Mouse (Mus musculus) liver, embryonic 12.5 days (tissue): ENCODE data around the gene Kalrn. TPM values are rescaled to one million over a fixed set of nuclear protein-coding genes. Genes with fewer than 3 reads are reported as not detected.

Experiments used
- ATAC-seq: fragments of 200-750 bp; cut with Nextera tagmentation; 2 replicates; pipeline ENCODE4 v1.8.0; 2017; ENCODE audit warnings: moderate number of reproducible peaks, mild to moderate bottlenecking, moderate library complexity
- H3K27ac ChIP-seq: fragments of 300-500 bp; sonication (generic); 2 replicates; pipeline ENCODE4 v1.5.1; 2016; ENCODE audit warnings: mild to moderate bottlenecking
- H3K27me3 ChIP-seq: fragments of 300-500 bp; sonication (generic); replicated peaks from 2 replicates; pipeline ENCODE4 v1.6.1; 2016; ENCODE audit warnings: mild to moderate bottlenecking, moderate library complexity
- H3K36me3 ChIP-seq: fragments of 300-500 bp; sonication (generic); 2 replicates; pipeline ENCODE4 v1.6.1; 2016; ENCODE audit warnings: mild to moderate bottlenecking, moderate library complexity
- H3K4me1 ChIP-seq: fragments of 300-500 bp; sonication (generic); 2 replicates; pipeline ENCODE4 v1.6.1; 2016
- H3K4me2 ChIP-seq: fragments of 300-500 bp; sonication (generic); 2 replicates; pipeline ENCODE4 v1.6.1; 2016; ENCODE audit warnings: mild to moderate bottlenecking, moderate library complexity
- H3K4me3 ChIP-seq: fragments of 300-500 bp; sonication (generic); 2 replicates; pipeline ENCODE4 v1.5.1; 2016; ENCODE audit warnings: mild to moderate bottlenecking, moderate library complexity
- H3K9ac ChIP-seq: fragments of 300-500 bp; sonication (generic); 2 replicates; pipeline ENCODE4 v1.6.1; 2016; ENCODE audit warnings: mild to moderate bottlenecking, moderate library complexity
- H3K9me3 ChIP-seq: fragments of 300-500 bp; sonication (generic); replicated peaks from 2 replicates; pipeline ENCODE4 v1.6.1; 2016; ENCODE audit warnings: mild to moderate bottlenecking, moderate library complexity
- WGBS: fragments of 180-500 bp; shearing (Covaris S2); methylation state at CpG from one replicate; pipeline ENCODE4 v1.1.7; 2016; ENCODE audit not compliant: insufficient replicate concordance; 5-methylcytosine and 5-hydroxymethylcytosine counted together
- polyA plus RNA-seq: library from polyadenylated mRNA; unstranded; fragments of >200 nt; fragmentation: Nextera tagmentation; extraction: Ambion mirVana; gene quantifications from 2 replicates; pipeline ENCODE4 v1.2.1, GENCODE M21; 2016

The Kalrn gene
- polyA plus RNA-seq, 1 experiment from 2014 or later, result 18.6 TPM

- no peaks in the 10 kb centered on the region; the same call in 1 of the 2 replicates for H3K27me3 ChIP-seq
- no peak overlapping the region for H3K9ac ChIP-seq
- no peak overlapping the region for H3K4me3 ChIP-seq
- no peaks in the 10 kb centered on the region for H3K36me3 ChIP-seq
- no peaks in the 10 kb centered on the region for H3K4me1 ChIP-seq
- no peak for ATAC-seq
- H3K27ac ChIP-seq, result no peak overlapping the region
- no peaks in the 10 kb centered on the region for H3K9me3 ChIP-seq
- 22% methylated on average over 2 of the region's 2 CpGs for WGBS
- H3K4me2 ChIP-seq, result no peak overlapping the region
Measured at GRCm38 (mm10) chr16:34231146-34231545, 342.2 kb downstream of the Kalrn start.

GRCm38 (mm10) chr16:34229350-34229749 is 344.0 kb downstream of the Kalrn start:
- Histone ChIP-seq H3K27me3 (no peaks in the 10 kb centered on the region; the same call in 1 of the 2 replicates), H3K9ac (no peak overlapping the region), H3K36me3 (no peaks in the 10 kb centered on the region), H3K4me3 (no peak overlapping the region), H3K4me2 (no peak overlapping the region), H3K4me1 (no peaks in the 10 kb centered on the region), H3K27ac (no peak overlapping the region), H3K9me3 (no peaks in the 10 kb centered on the region)
- no peak for ATAC-seq
- WGBS, result 47% methylated on average over 8 of the region's 8 CpGs

- 43% methylated on average over 5 of the region's 5 CpGs for WGBS
- Histone ChIP-seq H3K4me3 (no peak overlapping the region), H3K27me3 (no peaks in the 10 kb centered on the region; the same call in 1 of the 2 replicates), H3K9ac (no peak overlapping the region), H3K36me3 (no peaks in the 10 kb centered on the region), H3K4me2 (no peak overlapping the region), H3K4me1 (no peaks in the 10 kb centered on the region), H3K27ac (no peak overlapping the region), H3K9me3 (no peaks in the 10 kb centered on the region)
- ATAC-seq, result no peak
Measured at GRCm38 (mm10) chr16:34228661-34229060, 344.7 kb downstream of the Kalrn start.

GRCm38 (mm10) chr16:34212160-34212559 is 361.2 kb downstream of the Kalrn start:
- Histone ChIP-seq H3K9ac (no peak overlapping the region), H3K4me1 (no peaks in the 10 kb centered on the region), H3K4me3 (no peak overlapping the region), H3K27me3 (no peaks in the 10 kb centered on the region), H3K36me3 (no peaks in the 10 kb centered on the region), H3K27ac (no peak overlapping the region), H3K9me3 (no peaks in the 10 kb centered on the region), H3K4me2 (no peak overlapping the region)
- ATAC-seq, result no peak
- 65% methylated on average over 3 of the region's 3 CpGs for WGBS

GRCm38 (mm10) chr16:34211243-34211642 is 362.1 kb downstream of the Kalrn start:
- H3K27ac ChIP-seq, result no peak overlapping the region
- H3K4me2 ChIP-seq, result no peak overlapping the region
- H3K4me3 ChIP-seq, result no peak overlapping the region
- H3K9ac ChIP-seq, result no peak overlapping the region
- no peaks in the 10 kb centered on the region for H3K27me3 ChIP-seq
- H3K36me3 ChIP-seq, result no peaks in the 10 kb centered on the region
- 57% methylated on average over 12 of the region's 12 CpGs for WGBS
- no peaks in the 10 kb centered on the region for H3K4me1 ChIP-seq
- H3K9me3 ChIP-seq, result no peaks in the 10 kb centered on the region
- ATAC-seq, result no peak

- Histone ChIP-seq H3K9ac (no peak overlapping the region), H3K36me3 (no peaks in the 10 kb centered on the region), H3K4me2 (no peak overlapping the region), H3K4me1 (no peaks in the 10 kb centered on the region), H3K27ac (no peak overlapping the region), H3K4me3 (no peak overlapping the region), H3K9me3 (no peaks in the 10 kb centered on the region), H3K27me3 (no peaks in the 10 kb centered on the region)
- WGBS, result 47% methylated on average over 5 of the region's 5 CpGs
- ATAC-seq, result no peak
Measured at GRCm38 (mm10) chr16:34208748-34209147, 364.6 kb downstream of the Kalrn start.

- Histone ChIP-seq H3K27ac (no peak overlapping the region), H3K4me2 (no peak overlapping the region), H3K4me1 (no peaks in the 10 kb centered on the region), H3K9ac (no peak overlapping the region), H3K4me3 (no peak overlapping the region), H3K9me3 (no peaks in the 10 kb centered on the region), H3K27me3 (no peaks in the 10 kb centered on the region), H3K36me3 (no peaks in the 10 kb centered on the region)
- ATAC-seq, result no peak
- WGBS, result 75% methylated on average over 5 of the region's 5 CpGs
Measured at GRCm38 (mm10) chr16:34207972-34208371, 365.4 kb downstream of the Kalrn start.

- Histone ChIP-seq H3K4me1 (no peaks in the 10 kb centered on the region), H3K9ac (no peak overlapping the region), H3K27ac (no peak overlapping the region), H3K4me3 (no peak overlapping the region), H3K36me3 (no peaks in the 10 kb centered on the region), H3K9me3 (no peaks in the 10 kb centered on the region), H3K4me2 (no peak overlapping the region), H3K27me3 (no peaks in the 10 kb centered on the region)
- 73% methylated on average over 13 of the region's 13 CpGs for WGBS
- no peak for ATAC-seq
Measured at GRCm38 (mm10) chr16:34204527-34205139, 368.7 kb downstream of the Kalrn start.

- Histone ChIP-seq H3K4me2 (no peak overlapping the region), H3K4me3 (no peak overlapping the region), H3K9ac (no peak overlapping the region), H3K27ac (no peak overlapping the region), H3K36me3 (no peaks in the 10 kb centered on the region), H3K27me3 (no peaks in the 10 kb centered on the region), H3K4me1 (no peaks in the 10 kb centered on the region), H3K9me3 (no peaks in the 10 kb centered on the region)
- no peak for ATAC-seq
- WGBS, result 77% methylated on average over 6 of the region's 6 CpGs
Measured at GRCm38 (mm10) chr16:34199543-34199942, 373.8 kb downstream of the Kalrn start.

- 30% methylated on average over 10 of the region's 10 CpGs for WGBS
- no peaks in the 10 kb centered on the region for H3K36me3 ChIP-seq
- H3K27me3 ChIP-seq, result no peaks in the 10 kb centered on the region
- H3K27ac ChIP-seq, result no peak overlapping the region
- no peak for ATAC-seq
- H3K9ac ChIP-seq, result no peak overlapping the region
- H3K4me3 ChIP-seq, result no peak overlapping the region
- H3K4me1 ChIP-seq, result no peaks in the 10 kb centered on the region
- H3K4me2 ChIP-seq, result no peak overlapping the region
- H3K9me3 ChIP-seq, result no peaks in the 10 kb centered on the region
Measured at GRCm38 (mm10) chr16:34192959-34193842, 380.1 kb downstream of the Kalrn start.

GRCm38 (mm10) chr16:34184721-34185120 is 388.6 kb downstream of the Kalrn start:
- H3K36me3 ChIP-seq, result no peaks in the 10 kb centered on the region
- H3K9me3 ChIP-seq, result no peaks in the 10 kb centered on the region
- no peaks in the 10 kb centered on the region for H3K27me3 ChIP-seq
- no peak overlapping the region for H3K4me2 ChIP-seq
- WGBS, result 49% methylated on average over 3 of the region's 3 CpGs
- H3K4me3 ChIP-seq, result no peak overlapping the region
- no peak overlapping the region for H3K9ac ChIP-seq
- H3K27ac ChIP-seq, result no peak overlapping the region
- no peaks in the 10 kb centered on the region for H3K4me1 ChIP-seq
- no peak for ATAC-seq

- Histone ChIP-seq H3K36me3 (no peaks in the 10 kb centered on the region), H3K4me3 (no peak overlapping the region), H3K27ac (no peak overlapping the region), H3K27me3 (no peaks in the 10 kb centered on the region), H3K9me3 (no peaks in the 10 kb centered on the region), H3K4me1 (no peaks in the 10 kb centered on the region), H3K4me2 (no peak overlapping the region), H3K9ac (no peak overlapping the region)
- no peak for ATAC-seq
- WGBS, result 48% methylated on average over 4 of the region's 4 CpGs
Measured at GRCm38 (mm10) chr16:34183186-34183585, 390.1 kb downstream of the Kalrn start.
